Mouse (Mus musculus) heart, adult 2 months (tissue): Measurements from ENCODE around the gene Ogdh. TPM values are rescaled to one million over a fixed set of nuclear protein-coding genes. Genes with fewer than 3 reads are reported as not detected.

Experiments used
- DNase-seq, 2 experiments: peaks; one replicate each; pipeline ENCODE4 v3.0.0; 2021
- H3K27ac ChIP-seq: fragments of 200-600 bp; 2 replicates; pipeline ENCODE4 v1.8.1; 2022
- H3K27me3 ChIP-seq: fragments of 200-500 bp; 2 replicates; pipeline ENCODE4 v1.6.1; 2012; ENCODE audit warnings: mild to moderate bottlenecking, low read length, inconsistent platforms, mixed read lengths; ENCODE audit not compliant: control insufficient read depth, insufficient read depth
- H3K36me3 ChIP-seq: fragments of 200-500 bp; 2 replicates; pipeline ENCODE4 v1.6.1; 2012; ENCODE audit warnings: low read length, inconsistent platforms; ENCODE audit not compliant: control insufficient read depth, insufficient read depth
- H3K4me1 ChIP-seq: fragments of 200-500 bp; 2 replicates; pipeline ENCODE4 v1.6.1; 2011; ENCODE audit warnings: low read length; ENCODE audit not compliant: control insufficient read depth, insufficient read depth
- H3K4me3 ChIP-seq: fragments of 200-600 bp; 2 replicates; pipeline ENCODE4 v1.8.1; 2022
- H3K79me2 ChIP-seq: fragments of 200-500 bp; replicated peaks from 2 replicates; pipeline ENCODE4 v1.6.1; 2012; ENCODE audit warnings: mild to moderate bottlenecking, inconsistent platforms, low read length, moderate library complexity, mixed read lengths; ENCODE audit not compliant: control insufficient read depth, insufficient read depth
- H3K9ac ChIP-seq: fragments of 200-500 bp; 2 replicates; pipeline ENCODE4 v1.6.1; 2012; ENCODE audit warnings: low read depth, mild to moderate bottlenecking, control low read depth, inconsistent platforms, low read length, mixed read lengths
- CTCF ChIP-seq: fragments of 200-600 bp; IDR thresholded peaks from 2 replicates; pipeline ENCODE4 v1.8.1; 2022; ENCODE audit warnings: antibody characterized with exemption, mild to moderate bottlenecking, moderate library complexity
- EP300 ChIP-seq: fragments of 200-500 bp; IDR thresholded peaks from 2 replicates; pipeline ENCODE4 v1.6.1; 2011; ENCODE audit warnings: low read depth, low read length, control low read depth; ENCODE audit not compliant: insufficient read depth
- POLR2A ChIP-seq: fragments of 200-500 bp; IDR thresholded peaks from 2 replicates; pipeline ENCODE4 v1.6.1; 2011; ENCODE audit warnings: mild to moderate bottlenecking, low read depth, low read length, control low read depth; ENCODE audit not compliant: insufficient read depth
- whole genome bisulfite sequencing: fragments of 180-500 bp; shearing (Covaris S2); methylation state at CpG from one replicate; pipeline ENCODE4 v1.1.7; 2018; 5-methylcytosine and 5-hydroxymethylcytosine counted together
- intact Hi-C: fragments of 180-260 bp; cut with DNase I; formaldehyde crosslinking; loops from one replicate; pipeline ENCODE4 v1.15.1; 2025
- polyA plus RNA-seq: library from polyadenylated mRNA; depleted of rRNA; stranded (reverse); fragments of >200 nt; gene quantifications from 2 replicates; pipeline ENCODE4 v1.2.3, GENCODE M21; 2012
- total RNA-seq, 2 experiments: library from RNA; stranded (reverse); gene quantifications; 2 replicates each; pipeline ENCODE4 v1.2.3; 2021

Gene Ogdh
- total and polyA plus RNA-seq, 3 experiments = 1,204 to 1,957 (median 1,611) TPM

DNA sequence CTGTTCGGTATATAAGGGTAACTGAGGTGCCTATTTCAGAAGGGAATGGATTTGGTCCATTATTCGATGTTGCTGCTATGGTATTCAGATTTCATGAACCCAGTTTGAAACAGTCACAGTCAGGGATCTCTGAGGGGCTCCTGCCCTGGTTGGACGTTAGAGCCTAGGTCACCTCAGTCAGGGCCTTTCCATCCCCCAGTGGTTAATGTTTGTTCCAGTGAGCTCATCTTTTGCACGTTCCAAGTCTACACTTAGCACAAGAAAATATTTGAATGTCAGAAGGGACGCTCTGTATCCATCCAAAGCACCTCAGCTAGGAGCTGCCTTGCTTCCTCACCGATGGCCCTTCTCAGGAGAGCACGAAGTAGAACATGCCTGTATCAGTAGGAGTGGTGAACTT is 43.9 kb downstream of the Ogdh start:
- Histone ChIP-seq H3K9ac (no peak overlapping the region), H3K36me3 (peaks cover 14% of the 10 kb centered on the region), H3K4me3 (no peak overlapping the region), H3K27ac (no peak overlapping the region), H3K27me3 (no peaks in the 10 kb centered on the region), H3K4me1 (no peaks in the 10 kb centered on the region), H3K79me2 (peaks cover 1% of the 10 kb centered on the region)
- whole genome bisulfite sequencing = 80% methylated on average over 7 of the region's 7 CpGs
- TF ChIP-seq EP300 = no peak
- TF ChIP-seq POLR2A = no peak
- TF ChIP-seq CTCF = no peak
- intact Hi-C loops = no loop called here
- DNase-seq = no peak

DNA sequence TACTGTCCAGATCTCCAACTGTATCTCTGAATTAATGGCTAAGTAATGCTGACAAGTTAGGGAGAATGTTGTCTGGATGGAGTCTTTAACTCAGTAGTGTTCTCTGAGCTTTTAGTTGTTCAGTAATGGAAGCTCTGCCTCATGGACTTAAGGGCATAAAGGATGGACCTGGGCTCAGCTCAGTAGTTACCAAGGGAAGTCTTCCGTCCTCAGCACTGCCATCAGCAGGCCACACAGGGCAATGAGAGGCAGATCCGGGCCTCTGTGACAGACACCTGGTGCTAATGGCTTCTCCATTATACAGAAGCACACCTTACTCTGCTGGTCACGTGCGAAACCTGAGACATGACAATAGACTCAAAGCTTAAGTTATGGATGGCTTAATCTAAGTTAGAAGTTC is 45.3 kb downstream of the Ogdh start:
- no peaks in the 10 kb centered on the region for H3K4me1 ChIP-seq
- no peak for DNase-seq
- no peak for TF ChIP-seq POLR2A
- no peak for TF ChIP-seq CTCF
- no peak for TF ChIP-seq EP300
- H3K27ac ChIP-seq = no peak overlapping the region
- no peak overlapping the region for H3K9ac ChIP-seq
- H3K36me3 ChIP-seq = peaks cover 10% of the 10 kb centered on the region
- WGBS = 88% methylated on average over 4 of the region's 4 CpGs
- H3K79me2 ChIP-seq = peaks cover 1% of the 10 kb centered on the region
- H3K4me3 ChIP-seq = no peak overlapping the region
- H3K27me3 ChIP-seq = no peaks in the 10 kb centered on the region
- intact Hi-C loops = no loop called here

DNA sequence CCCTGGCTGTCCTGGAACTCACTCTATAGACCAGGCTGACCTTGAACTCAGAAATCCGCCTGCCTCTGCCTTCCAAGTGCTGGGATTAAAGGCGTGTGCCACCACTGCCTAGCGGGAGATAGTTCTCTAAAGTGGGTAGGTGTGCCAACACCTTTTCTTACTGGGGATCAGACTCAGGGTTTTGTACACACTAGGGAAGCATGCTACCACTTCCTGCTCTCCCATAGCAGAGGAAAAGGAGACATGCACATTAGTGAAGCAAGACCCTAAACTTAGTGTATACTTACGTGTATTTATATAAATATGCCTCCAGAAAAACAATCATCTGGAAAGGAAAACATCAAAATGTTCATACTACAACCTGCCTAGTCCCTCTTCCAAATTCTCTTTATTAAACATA is 54.5 kb downstream of the Ogdh start:
- H3K36me3 ChIP-seq = no peaks in the 10 kb centered on the region; the same call in 1 of the 2 replicates
- no peak overlapping the region for H3K9ac ChIP-seq
- no peak for TF ChIP-seq POLR2A
- no peak for TF ChIP-seq CTCF
- no peak for TF ChIP-seq EP300
- intact Hi-C loops = no loop called here
- H3K4me3 ChIP-seq = no peak overlapping the region
- no peak overlapping the region for H3K27ac ChIP-seq
- 95% methylated on average over 4 of the region's 4 CpGs for WGBS
- H3K4me1 ChIP-seq = no peaks in the 10 kb centered on the region
- no peaks in the 10 kb centered on the region for H3K79me2 ChIP-seq
- no peaks in the 10 kb centered on the region for H3K27me3 ChIP-seq
- DNase-seq = no peak

DNA sequence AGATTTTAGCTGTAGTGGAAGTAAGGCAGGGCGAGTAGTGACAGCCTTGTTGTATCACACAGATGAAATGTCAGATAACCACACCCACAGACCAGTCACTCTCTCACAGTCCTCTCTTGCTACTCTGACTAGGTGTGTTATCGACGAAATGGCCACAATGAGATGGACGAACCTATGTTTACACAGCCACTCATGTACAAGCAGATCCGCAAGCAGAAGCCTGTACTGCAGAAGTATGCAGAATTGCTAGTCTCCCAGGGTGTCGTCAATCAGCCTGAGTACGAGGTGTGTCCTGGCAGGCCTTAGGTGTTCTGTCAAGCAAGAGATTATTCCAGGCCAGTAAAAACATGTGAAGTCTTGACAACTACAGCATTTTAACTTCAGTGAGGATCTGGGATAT is 55.5 kb downstream of the Ogdh start:
- H3K4me3 ChIP-seq = no peak overlapping the region
- TF ChIP-seq EP300 = no peak
- TF ChIP-seq CTCF = no peak
- no peak for TF ChIP-seq POLR2A

DNA sequence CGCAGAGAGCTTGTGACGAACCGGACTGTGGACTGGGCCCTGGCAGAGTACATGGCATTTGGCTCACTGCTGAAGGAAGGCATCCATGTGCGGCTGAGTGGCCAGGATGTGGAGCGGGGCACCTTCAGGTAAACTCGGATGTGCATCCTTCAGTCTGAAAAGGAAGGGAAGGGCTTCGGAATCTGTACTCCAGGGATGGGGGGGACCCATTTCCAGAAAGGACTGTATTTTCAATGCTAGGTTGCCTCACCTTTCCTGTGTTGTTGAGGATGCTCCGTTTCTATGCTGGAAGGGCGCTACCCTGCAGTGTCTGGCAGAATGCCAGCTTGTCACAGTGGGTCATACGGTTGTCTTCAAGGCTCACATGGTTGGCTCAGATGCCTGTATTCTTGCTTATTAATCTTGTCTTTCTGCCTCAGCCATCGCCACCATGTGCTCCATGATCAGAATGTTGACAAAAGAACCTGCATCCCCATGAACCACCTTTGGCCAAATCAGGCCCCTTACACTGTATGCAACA is 57.3 kb downstream of the Ogdh start:
- Histone ChIP-seq H3K27ac (no peak overlapping the region), H3K27me3 (no peaks in the 10 kb centered on the region), H3K4me3 (no peak overlapping the region), H3K9ac (no peak overlapping the region), H3K4me1 (no peaks in the 10 kb centered on the region), H3K36me3 (no peaks in the 10 kb centered on the region; the same call in 1 of the 2 replicates), H3K79me2 (no peaks in the 10 kb centered on the region)
- DNase-seq = no peak
- TF ChIP-seq EP300 (no peak), CTCF (no peak), POLR2A (no peak)
- WGBS = 75% methylated on average over 11 of the region's 11 CpGs
- intact Hi-C loops = no loop called here

More for the DNA sequence above, 55.5 kb downstream of the Ogdh start:
- 83% methylated on average over 7 of the region's 7 CpGs for WGBS
- DNase-seq = no peak
- no peaks in the 10 kb centered on the region; the same call in 1 of the 2 replicates for H3K36me3 ChIP-seq
- H3K27ac ChIP-seq = no peak overlapping the region
- intact Hi-C loops = no loop called here
- no peak overlapping the region for H3K9ac ChIP-seq
- no peaks in the 10 kb centered on the region for H3K4me1 ChIP-seq
- no peaks in the 10 kb centered on the region for H3K79me2 ChIP-seq
- no peaks in the 10 kb centered on the region for H3K27me3 ChIP-seq

DNA sequence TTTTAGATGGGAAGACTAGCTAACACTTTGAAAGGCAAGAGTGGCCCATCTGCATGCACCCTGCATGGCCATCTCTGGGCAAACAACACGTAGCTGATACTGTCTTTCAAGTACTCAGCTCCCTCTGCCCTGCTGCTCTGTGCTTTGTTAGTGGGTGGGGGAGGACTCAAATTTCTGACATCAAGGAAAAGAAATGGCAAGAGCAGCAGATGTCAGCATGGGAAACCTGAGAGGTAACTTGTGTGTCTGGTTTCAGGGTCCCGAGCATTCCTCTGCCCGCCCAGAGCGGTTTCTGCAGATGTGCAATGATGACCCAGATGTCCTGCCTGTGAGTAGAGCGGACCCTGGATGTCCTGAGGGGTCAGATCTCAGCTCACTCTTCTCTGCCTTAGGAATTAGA is 58.2 kb downstream of the Ogdh start:
- H3K4me1 ChIP-seq = no peaks in the 10 kb centered on the region
- H3K4me3 ChIP-seq = no peak overlapping the region
- TF ChIP-seq CTCF (no peak), EP300 (no peak), POLR2A (no peak)
- no peak overlapping the region for H3K9ac ChIP-seq
- no peaks in the 10 kb centered on the region for H3K79me2 ChIP-seq
- H3K36me3 ChIP-seq = no peaks in the 10 kb centered on the region; the same call in 1 of the 2 replicates
- H3K27ac ChIP-seq = no peak overlapping the region
- H3K27me3 ChIP-seq = no peaks in the 10 kb centered on the region
- WGBS = 97% methylated on average over 5 of the region's 5 CpGs
- intact Hi-C loops = no loop called here
- no peak for DNase-seq
